8 mouse cellular contexts compared by ENCODE assay signal in genomic region chr10:127620406-127621190, GRCm38 (mm10). TPM values are rescaled to one million over a fixed set of nuclear protein-coding genes. Genes with fewer than 3 reads are reported as not detected.
DNase-seq lines count a peak whose midpoint lies in the region; ATAC-seq and TF ChIP-seq lines count a peak whose summit lies in the region.

Gene Lrp1, minus strand, starts transcription at chr10:127621148.

- no peaks in the 10 kb centered on the region for H3K9me3 ChIP-seq in ES-Bruce4 (replicated peaks; ENCODE audit: control insufficient read depth, insufficient read depth, low read length, poor library complexity, severe bottlenecking)
- no peaks in the 10 kb centered on the region for H3K9me3 ChIP-seq in kidney, embryonic 15.5 days (replicated peaks)
- no peaks in the 10 kb centered on the region for H3K9me3 ChIP-seq in liver, embryonic 11.5 days (ENCODE audit: control insufficient read depth, low read length)

- TF ChIP-seq CTCF in ES-Bruce4 (IDR thresholded peaks at IDR 0.05; ENCODE audit: low read depth, low read length): no peak

- H3K27me3 ChIP-seq in ES-Bruce4 (ENCODE audit: control insufficient read depth, insufficient read depth, low read length, poor library complexity, severe bottlenecking): no peaks in the 10 kb centered on the region
- H3K27me3 ChIP-seq in kidney, embryonic 15.5 days: peaks cover 9% of the 10 kb centered on the region
- H3K27me3 ChIP-seq in liver, embryonic 11.5 days (replicated peaks; ENCODE audit: control insufficient read depth, insufficient read depth, low read length): peaks cover 46% of the 10 kb centered on the region

- peak; percentile 22 for DNase-seq in A20 (ENCODE audit: low read depth, low spot score)
- peak; percentile 62 for DNase-seq in embryo, embryonic 10 days (ENCODE audit: low spot score)
- no peak for DNase-seq in gonadal fat pad, adult 2 months (ENCODE audit: low read depth)
- no peak for DNase-seq in liver, embryonic 11.5 days (ENCODE audit: low spot score)

- peak; percentile 67 for ATAC-seq in kidney, embryonic 15.5 days (replicated peaks; ENCODE audit: low FRiP score)
- ATAC-seq in liver, embryonic 11.5 days (replicated peaks; ENCODE audit: low FRiP score): peak; percentile 53
- ATAC-seq in neutrophil, adult 5-6 weeks (ENCODE audit: extremely low read depth, insufficient number of reproducible peaks, low FRiP score, poor library complexity, severe bottlenecking): no peak
- ATAC-seq in activated CD4-positive, CD25-positive, alpha-beta regulatory T cell, adult 4 months: no peak

- peak within 1 kb of the TSS; percentile 69 for H3K9ac ChIP-seq in ES-Bruce4 (ENCODE audit: low read depth, poor library complexity, severe bottlenecking)
- peak within 1 kb of the TSS; percentile 68 for H3K9ac ChIP-seq in kidney, embryonic 15.5 days
- H3K9ac ChIP-seq in liver, embryonic 11.5 days (ENCODE audit: low read depth, low read length): peak within 1 kb of the TSS; percentile 59

- peak within 1 kb of the TSS; percentile 82 for H3K4me3 ChIP-seq in ES-Bruce4 (ENCODE audit: low read depth, low read length)
- H3K4me3 ChIP-seq in kidney, embryonic 15.5 days (replicated peaks): peak within 1 kb of the TSS; percentile 59
- peak within 1 kb of the TSS; percentile 58 for H3K4me3 ChIP-seq in liver, embryonic 11.5 days (ENCODE audit: low read depth, low read length)

- under 1% methylated on average over 26 of the region's 32 CpGs for WGBS in kidney, embryonic 15.5 days
- WGBS in liver, embryonic 11.5 days: 4% methylated on average over 25 of the region's 32 CpGs

- peak within 1 kb of the TSS; percentile 74 for H3K27ac ChIP-seq in ES-Bruce4 (ENCODE audit: insufficient read depth, low read length)
- H3K27ac ChIP-seq in kidney, embryonic 15.5 days: peak within 1 kb of the TSS; percentile 98
- peak within 1 kb of the TSS; percentile 89 for H3K27ac ChIP-seq in liver, embryonic 11.5 days (ENCODE audit: low read depth, low read length)

- H3K4me1 ChIP-seq in ES-Bruce4 (ENCODE audit: control insufficient read depth, insufficient read depth, low read length): peaks cover 3% of the 10 kb centered on the region
- H3K4me1 ChIP-seq in kidney, embryonic 15.5 days: peaks cover 61% of the 10 kb centered on the region
- H3K4me1 ChIP-seq in liver, embryonic 11.5 days (replicated peaks; ENCODE audit: control insufficient read depth, insufficient read depth, low read length): peaks cover 36% of the 10 kb centered on the region

- no peaks in the 10 kb centered on the region for H3K36me3 ChIP-seq in ES-Bruce4 (ENCODE audit: control insufficient read depth, insufficient read depth, low read length, poor library complexity, severe bottlenecking)
- H3K36me3 ChIP-seq in kidney, embryonic 15.5 days: no peaks in the 10 kb centered on the region
- H3K36me3 ChIP-seq in liver, embryonic 11.5 days (ENCODE audit: control insufficient read depth, insufficient read depth, low read length): no peaks in the 10 kb centered on the region

- no peak for TF ChIP-seq EP300 in ES-Bruce4 (IDR thresholded peaks at IDR 0.05; ENCODE audit: insufficient read depth, low read depth, low read length)

- peak within 1 kb of the TSS; percentile 86 for H3K4me2 ChIP-seq in kidney, embryonic 15.5 days
- H3K4me2 ChIP-seq in liver, embryonic 11.5 days: peak within 1 kb of the TSS; percentile 84

- TF ChIP-seq POLR2A in ES-Bruce4 (IDR thresholded peaks at IDR 0.05; ENCODE audit: insufficient read depth, low read length): no peak

RNA-seq across cellular contexts. Expression of gene Lrp1, which starts in this region (rescaled TPM):
- polyA plus RNA-seq in ES-Bruce4 (2011; ENCODE audit: insufficient read depth, insufficient read length, low read depth, missing spikeins): 36.3 and 41.3 TPM in 2 replicates
- 99.2 and 173 TPM in 2 replicates for polyA plus RNA-seq in gonadal fat pad, adult 2 months (2012; rRNA removed)
- polyA plus RNA-seq in kidney, embryonic 15.5 days (2015; fragmentation: Nextera tagmentation; extraction: Ambion mirVana): 52.4 and 65.0 TPM in 2 replicates
- polyA plus RNA-seq in liver, embryonic 11.5 days (2014; fragmentation: Nextera tagmentation; extraction: Ambion mirVana): 35.7 and 36.8 TPM in 2 replicates
- 6.3 and 15.1 TPM in 2 replicates for total RNA-seq in neutrophil, adult 5-6 weeks (2017)
- polyA plus RNA-seq in activated CD4-positive, CD25-positive, alpha-beta regulatory T cell, adult 4 months (2017; shearing (Covaris generic)): under 1 TPM in 1 of 2 experiments, not detected in 1; 0.57 TPM

Comparison
In these comparisons a context has a peak if more than half of its experiments do, and no peak if none do; other contexts are left out.
1. RNA of gene Lrp1 (polyA plus RNA-seq): 99.2 to 173 TPM in gonadal fat pad, adult 2 months, 52.4 to 65.0 TPM in kidney, embryonic 15.5 days, 36.3 to 41.3 TPM in ES-Bruce4 and 35.7 to 36.8 TPM in liver, embryonic 11.5 days; 0.57 TPM in activated CD4-positive, CD25-positive, alpha-beta regulatory T cell, adult 4 months; every median in the first group is over 10 times any median in the second.
2. DNase-seq: peak in A20 (single experiment) and embryo, embryonic 10 days (single experiment); none in gonadal fat pad, adult 2 months (single experiment) and liver, embryonic 11.5 days (single experiment).
3. ATAC-seq: peak in kidney, embryonic 15.5 days (single experiment) and liver, embryonic 11.5 days (single experiment); none in neutrophil, adult 5-6 weeks (single experiment) and activated CD4-positive, CD25-positive, alpha-beta regulatory T cell, adult 4 months (single experiment).
4. Peak in every context shown above with its lines, with median percentiles within 50 percentile points of each other: H3K27ac ChIP-seq, H3K4me3 ChIP-seq and H3K9ac ChIP-seq.